Mouse (Mus musculus) neural tube, embryonic 11.5 days (tissue): Measurements from ENCODE around the gene Tmem199. TPM values are rescaled to one million over a fixed set of nuclear protein-coding genes. Genes with fewer than 3 reads are reported as not detected.
A peak's percentile ranks its signal among the peaks of the same experiment; 100 is the strongest.

Source experiments
- ATAC-seq: fragments of 200-750 bp; cut with Nextera tagmentation; 2 replicates; pipeline ENCODE4 v1.8.0; 2017; ENCODE audit warnings: moderate number of reproducible peaks, mild to moderate bottlenecking, moderate TSS enrichment, moderate library complexity; ENCODE audit not compliant: insufficient read depth, low FRiP score, low TSS enrichment
- DNase-seq: peaks from one replicate; pipeline ENCODE4 v3.0.0-alpha.2; 2015; ENCODE audit warnings: low spot score
- H3K27ac ChIP-seq: fragments of 300-500 bp; sonication (generic); 2 replicates; pipeline ENCODE4 v1.5.1; 2014; ENCODE audit warnings: low read depth, mild to moderate bottlenecking, low read length
- H3K27me3 ChIP-seq: fragments of 300-500 bp; sonication (generic); 2 replicates; pipeline ENCODE4 v1.6.1; 2014; ENCODE audit warnings: mild to moderate bottlenecking, low read length, mixed read lengths; ENCODE audit not compliant: control insufficient read depth, insufficient read depth
- H3K36me3 ChIP-seq: fragments of 300-500 bp; sonication (generic); 2 replicates; pipeline ENCODE4 v1.6.1; 2014; ENCODE audit warnings: mild to moderate bottlenecking, low read length, moderate library complexity, mixed read lengths; ENCODE audit not compliant: control insufficient read depth, insufficient read depth
- H3K4me1 ChIP-seq: fragments of 300-500 bp; sonication (generic); 2 replicates; pipeline ENCODE4 v1.6.1; 2014; ENCODE audit warnings: low read length, mixed read lengths; ENCODE audit not compliant: control insufficient read depth, insufficient read depth
- H3K4me2 ChIP-seq: fragments of 300-500 bp; sonication (generic); 2 replicates; pipeline ENCODE4 v1.6.1; 2014; ENCODE audit warnings: low read depth, mild to moderate bottlenecking, moderate library complexity
- H3K4me3 ChIP-seq: fragments of 300-500 bp; sonication (generic); 2 replicates; pipeline ENCODE4 v1.5.1; 2014; ENCODE audit warnings: low read depth, low read length
- H3K9ac ChIP-seq: fragments of 300-500 bp; sonication (generic); 2 replicates; pipeline ENCODE4 v1.6.1; 2014; ENCODE audit warnings: mild to moderate bottlenecking, low read length
- H3K9me3 ChIP-seq: fragments of 300-500 bp; sonication (generic); 2 replicates; pipeline ENCODE4 v1.6.1; 2016; ENCODE audit warnings: low read length; ENCODE audit not compliant: control insufficient read depth
- WGBS: fragments of 180-500 bp; shearing (Covaris S2); extraction: QIAGEN DNeasy Blood & Tissue Kit; methylation state at CpG from one replicate; pipeline ENCODE4 v1.1.7; 2014; 5-methylcytosine and 5-hydroxymethylcytosine counted together
- polyA plus RNA-seq: library from polyadenylated mRNA; unstranded; fragments of >200 nt; fragmentation: Nextera tagmentation; extraction: Ambion mirVana; gene quantifications from 2 replicates; pipeline ENCODE4 v1.2.1, GENCODE M21; 2014

The Tmem199 gene
- 81.8 and 87.3 TPM in 2 replicates for polyA plus RNA-seq

- ATAC-seq (peak; percentile 91), DNase-seq (peak; percentile 96)
- no peaks in the 10 kb centered on the region for H3K27me3 ChIP-seq
- peaks cover 21% of the 10 kb centered on the region for H3K36me3 ChIP-seq
- under 1% methylated on average over 60 of the region's 67 CpGs for WGBS
- H3K4me3 ChIP-seq = peak within 1 kb of the TSS; percentile 67
- peak within 1 kb of the TSS; percentile 76 for H3K4me2 ChIP-seq
- no peaks in the 10 kb centered on the region for H3K9me3 ChIP-seq
- peak within 1 kb of the TSS; percentile 96 for H3K9ac ChIP-seq
- peak within 1 kb of the TSS; percentile 69; the same call in 1 of the 2 replicates for H3K27ac ChIP-seq
- peaks cover 14% of the 10 kb centered on the region for H3K4me1 ChIP-seq
Measured at GRCm38 (mm10) chr11:78512025-78512957, at the start of gene Tmem199, which contains the start of gene Poldip2. Gene Tmem199, minus strand, starts transcription at chr11:78512172. Gene Poldip2, plus strand, starts transcription at chr11:78512193.

GRCm38 (mm10) chr11:78560447-78560846 is 48.5 kb upstream of the Tmem199 start:
- H3K36me3 ChIP-seq = no peaks in the 10 kb centered on the region
- no peaks in the 10 kb centered on the region for H3K27me3 ChIP-seq
- H3K27ac ChIP-seq = no peak overlapping the region
- no peak overlapping the region for H3K4me3 ChIP-seq
- DNase-seq = peak; percentile 73
- 26% methylated on average over 4 of the region's 4 CpGs for WGBS
- no peaks in the 10 kb centered on the region for H3K9me3 ChIP-seq
- no peaks in the 10 kb centered on the region for H3K4me1 ChIP-seq
- no peak overlapping the region for H3K9ac ChIP-seq
- no peak overlapping the region for H3K4me2 ChIP-seq
- no peak for ATAC-seq

GRCm38 (mm10) chr11:78557241-78557640 is 45.3 kb upstream of the Tmem199 start:
- no peak for DNase-seq

GRCm38 (mm10) chr11:78556070-78556469 is 44.1 kb upstream of the Tmem199 start:
- DNase-seq (no peak), ATAC-seq (no peak)
- Histone ChIP-seq H3K27me3 (no peaks in the 10 kb centered on the region), H3K4me2 (no peak overlapping the region), H3K4me1 (no peaks in the 10 kb centered on the region), H3K9ac (no peak overlapping the region), H3K9me3 (0 out of 2 replicates have a peak, but pooled peaks cover 2% of the 10 kb centered on the region), H3K4me3 (no peak overlapping the region), H3K27ac (no peak overlapping the region), H3K36me3 (no peaks in the 10 kb centered on the region)
- WGBS = 83% methylated on average over 4 of the region's 4 CpGs

More at GRCm38 (mm10) chr11:78557241-78557640, 45.3 kb upstream of the Tmem199 start:
- Histone ChIP-seq H3K27ac (no peak overlapping the region), H3K4me2 (no peak overlapping the region), H3K4me3 (no peak overlapping the region), H3K27me3 (no peaks in the 10 kb centered on the region), H3K36me3 (no peaks in the 10 kb centered on the region), H3K4me1 (no peaks in the 10 kb centered on the region), H3K9ac (no peak overlapping the region), H3K9me3 (0 out of 2 replicates have a peak, but pooled peaks cover 2% of the 10 kb centered on the region)
- WGBS = 60% methylated on average over 8 of the region's 8 CpGs
- no peak for ATAC-seq

GRCm38 (mm10) chr11:78555623-78556022 is 43.7 kb upstream of the Tmem199 start:
- no peak overlapping the region for H3K9ac ChIP-seq
- H3K9me3 ChIP-seq = 0 out of 2 replicates have a peak, but pooled peaks cover 2% of the 10 kb centered on the region
- no peak overlapping the region for H3K4me2 ChIP-seq
- H3K27me3 ChIP-seq = no peaks in the 10 kb centered on the region
- DNase-seq (no peak), ATAC-seq (no peak)
- no peaks in the 10 kb centered on the region for H3K4me1 ChIP-seq
- H3K4me3 ChIP-seq = no peak overlapping the region
- H3K27ac ChIP-seq = no peak overlapping the region
- 83% methylated on average over 3 of the region's 3 CpGs for WGBS
- no peaks in the 10 kb centered on the region for H3K36me3 ChIP-seq

- peak overlapping the region; percentile 72; the same call in 1 of the 2 replicates for H3K27ac ChIP-seq
- H3K4me3 ChIP-seq = peak overlapping the region; percentile 59
- H3K9ac ChIP-seq = peak overlapping the region; percentile 65
- peak overlapping the region; percentile 72 for H3K4me2 ChIP-seq
- DNase-seq (no peak), ATAC-seq (peak; percentile 29; the same call in 1 of the 2 replicates)
- no peaks in the 10 kb centered on the region for H3K27me3 ChIP-seq
- WGBS = 37% methylated on average over 6 of the region's 6 CpGs
- peaks cover 13% of the 10 kb centered on the region for H3K4me1 ChIP-seq
- no peaks in the 10 kb centered on the region for H3K36me3 ChIP-seq
- 0 out of 2 replicates have a peak, but pooled peaks cover 2% of the 10 kb centered on the region for H3K9me3 ChIP-seq
Measured at GRCm38 (mm10) chr11:78551059-78551398, 39.1 kb upstream of the Tmem199 start.

GRCm38 (mm10) chr11:78550168-78551058 is 38.4 kb upstream of the Tmem199 start, which contains the start of gene Tmem97:
Gene Tmem97, minus strand, starts transcription at chr11:78550777.
- peak; percentile 95 for DNase-seq
- peak within 1 kb of the TSS; percentile 70 for H3K9ac ChIP-seq
- H3K27ac ChIP-seq = peak within 1 kb of the TSS; percentile 78
- under 1% methylated on average over 60 of the region's 60 CpGs for WGBS
- H3K9me3 ChIP-seq = 0 out of 2 replicates have a peak, but pooled peaks cover 2% of the 10 kb centered on the region
- H3K36me3 ChIP-seq = no peaks in the 10 kb centered on the region
- no peaks in the 10 kb centered on the region for H3K27me3 ChIP-seq
- peak within 1 kb of the TSS; percentile 59 for H3K4me3 ChIP-seq
- peak; percentile 99 for ATAC-seq
- peak within 1 kb of the TSS; percentile 72 for H3K4me2 ChIP-seq
- peaks cover 13% of the 10 kb centered on the region for H3K4me1 ChIP-seq

- Histone ChIP-seq H3K27me3 (no peaks in the 10 kb centered on the region), H3K4me1 (peaks cover 13% of the 10 kb centered on the region), H3K36me3 (0 out of 2 replicates have a peak, but pooled peaks cover 2% of the 10 kb centered on the region), H3K9me3 (0 out of 2 replicates have a peak, but pooled peaks cover 2% of the 10 kb centered on the region), H3K9ac (peak overlapping the region; percentile 70), H3K27ac (no peak overlapping the region), H3K4me2 (peak overlapping the region; percentile 72), H3K4me3 (peak overlapping the region; percentile 59)
- DNase-seq (no peak), ATAC-seq (no peak)
- whole genome bisulfite sequencing = 20% methylated on average over 5 of the region's 5 CpGs
Measured at GRCm38 (mm10) chr11:78549491-78549987, 37.6 kb upstream of the Tmem199 start.
